Comparison of ENCODE assay signal across 22 mouse cellular contexts in genomic region chr10:116181235-116181634, GRCm38 (mm10).
"Had no signal": no experiment of that assay in that cellular context is flagged by ENCODE, and none has a peak within 500 bp of the region (broad histone marks: within the 10 kb centered on the region; RNA-seq: fewer than 3 reads in every experiment).

No protein-coding gene starts in this region.

- ATAC-seq: intestine, postnatal 0 days; liver, postnatal 0 days; lung, postnatal 0 days; midbrain, embryonic 15.5 days had no signal

- H3K9me3 ChIP-seq: limb, embryonic 10.5 days; limb, embryonic 13.5 days; liver, embryonic 13.5 days; midbrain, embryonic 12.5 days; midbrain, embryonic 15.5 days; neural tube, embryonic 13.5 days had no signal

- H3K4me1 ChIP-seq: midbrain, embryonic 15.5 days had no signal

- DNase-seq: kidney, adult 2 months; kidney, postnatal 4 days; layer of hippocampus, adult 9-11 months; liver; liver, embryonic 13.5 days; liver, postnatal 0 days; lung, embryonic 14.5 days; retina, postnatal 1 day; thymus, adult 2 months; thymus, postnatal 14 days; thymus, postnatal 4 days had no signal

- H3K4me3 ChIP-seq: limb, embryonic 10.5 days; limb, embryonic 13.5 days; liver, embryonic 13.5 days; midbrain, embryonic 12.5 days; midbrain, embryonic 15.5 days; myocyte; neural tube, embryonic 13.5 days had no signal

- H3K36me3 ChIP-seq: limb, embryonic 10.5 days; limb, embryonic 13.5 days; liver, embryonic 13.5 days; midbrain, embryonic 12.5 days; midbrain, embryonic 15.5 days; neural tube, embryonic 13.5 days had no signal

- H3K27ac ChIP-seq: kidney, postnatal 0 days; limb, embryonic 10.5 days; limb, embryonic 13.5 days; liver, embryonic 13.5 days; macrophage; midbrain, embryonic 12.5 days; midbrain, embryonic 15.5 days; neural tube, embryonic 13.5 days; stomach, postnatal 0 days had no signal

- H3K27me3 ChIP-seq: liver, embryonic 13.5 days; midbrain, embryonic 15.5 days; neural tube, embryonic 13.5 days had no signal
